Mouse (Mus musculus): ENCODE results near the gene Srarp. TPM values are rescaled to one million over a fixed set of nuclear protein-coding genes. Genes with fewer than 3 reads are reported as not detected.
A peak's percentile ranks its signal among the peaks of the same experiment; 100 is the strongest.

The Srarp gene
- polyA plus RNA-seq, 1 experiment from 2014 or later = 0.39 TPM

- WGBS = 82% methylated on average over 15 of the region's 15 CpGs
- Histone ChIP-seq H3K9me3 (no peaks in the 10 kb centered on the region), H3K27me3 (no peaks in the 10 kb centered on the region)
Measured at GRCm38 (mm10) chr4:141466844-141467580, 31.1 kb upstream of the Srarp start.

GRCm38 (mm10) chr4:141466289-141466795 lies 30.4 kb upstream of the Srarp start:
- H3K4me2 ChIP-seq = no peak overlapping the region
- H3K27ac ChIP-seq (replicated peaks) = no peak overlapping the region
- no peaks in the 10 kb centered on the region for H3K27me3 ChIP-seq
- no peak overlapping the region for H3K9ac ChIP-seq
- H3K4me1 ChIP-seq (replicated peaks) = peaks cover 1% of the 10 kb centered on the region; the same call in 1 of the 2 replicates
- 87% methylated on average over 16 of the region's 16 CpGs for WGBS
- no peak overlapping the region for H3K4me3 ChIP-seq
- no peaks in the 10 kb centered on the region for H3K9me3 ChIP-seq
- no peak for ATAC-seq (ENCODE audit: low FRiP score, low read depth)
- H3K36me3 ChIP-seq = peaks cover 75% of the 10 kb centered on the region

More at GRCm38 (mm10) chr4:141466844-141467580, 31.1 kb upstream of the Srarp start:
- no peak for ATAC-seq (ENCODE audit: low FRiP score, low read depth)
- H3K27ac ChIP-seq (replicated peaks) = no peak overlapping the region
- H3K9ac ChIP-seq = no peak overlapping the region
- H3K4me3 ChIP-seq = no peak overlapping the region
- no peak overlapping the region for H3K4me2 ChIP-seq
- H3K36me3 ChIP-seq = peaks cover 82% of the 10 kb centered on the region
- no peaks in the 10 kb centered on the region for H3K4me1 ChIP-seq (replicated peaks)

GRCm38 (mm10) chr4:141465512-141466288 lies 29.8 kb upstream of the Srarp start:
- H3K4me1 ChIP-seq (replicated peaks) = peaks cover 6% of the 10 kb centered on the region; the same call in 1 of the 2 replicates
- no peak overlapping the region for H3K4me2 ChIP-seq
- H3K27ac ChIP-seq (replicated peaks) = no peak overlapping the region
- H3K9me3 ChIP-seq = no peaks in the 10 kb centered on the region
- 84% methylated on average over 34 of the region's 34 CpGs for WGBS
- peaks cover 68% of the 10 kb centered on the region for H3K36me3 ChIP-seq
- no peak overlapping the region for H3K9ac ChIP-seq
- no peaks in the 10 kb centered on the region for H3K27me3 ChIP-seq
- no peak overlapping the region for H3K4me3 ChIP-seq
- ATAC-seq (ENCODE audit: low FRiP score, low read depth) = no peak

- H3K4me2 ChIP-seq = no peak overlapping the region
- peaks cover 6% of the 10 kb centered on the region; the same call in 1 of the 2 replicates for H3K4me1 ChIP-seq (replicated peaks)
- H3K27ac ChIP-seq (replicated peaks) = no peak overlapping the region
- no peaks in the 10 kb centered on the region for H3K9me3 ChIP-seq
- WGBS = 82% methylated on average over 16 of the region's 16 CpGs
- H3K4me3 ChIP-seq = no peak overlapping the region
- H3K36me3 ChIP-seq = peaks cover 65% of the 10 kb centered on the region
- H3K27me3 ChIP-seq = no peaks in the 10 kb centered on the region
- no peak for ATAC-seq (ENCODE audit: low FRiP score, low read depth)
- H3K9ac ChIP-seq = no peak overlapping the region
Measured at GRCm38 (mm10) chr4:141464722-141465121, 28.8 kb upstream of the Srarp start.

GRCm38 (mm10) chr4:141463472-141463871 lies 27.6 kb upstream of the Srarp start:
- H3K9me3 ChIP-seq = no peaks in the 10 kb centered on the region
- WGBS = 82% methylated on average over 14 of the region's 14 CpGs

GRCm38 (mm10) chr4:141461576-141461975 lies 25.7 kb upstream of the Srarp start:
- peaks cover 37% of the 10 kb centered on the region for H3K36me3 ChIP-seq
- WGBS = 86% methylated on average over 12 of the region's 12 CpGs
- no peaks in the 10 kb centered on the region for H3K9me3 ChIP-seq
- peaks cover 16% of the 10 kb centered on the region for H3K4me1 ChIP-seq (replicated peaks)
- no peak overlapping the region for H3K9ac ChIP-seq
- no peak overlapping the region for H3K27ac ChIP-seq (replicated peaks)
- H3K27me3 ChIP-seq = no peaks in the 10 kb centered on the region
- no peak overlapping the region for H3K4me2 ChIP-seq
- ATAC-seq (ENCODE audit: low FRiP score, low read depth) = no peak
- H3K4me3 ChIP-seq = no peak overlapping the region

More at GRCm38 (mm10) chr4:141463472-141463871, 27.6 kb upstream of the Srarp start:
- Histone ChIP-seq H3K27me3 (no peaks in the 10 kb centered on the region), H3K4me3 (no peak overlapping the region), H3K4me2 (no peak overlapping the region), H3K4me1 (replicated peaks) (peaks cover 10% of the 10 kb centered on the region), H3K9ac (no peak overlapping the region), H3K27ac (replicated peaks) (no peak overlapping the region), H3K36me3 (peaks cover 53% of the 10 kb centered on the region)
- ATAC-seq (ENCODE audit: low FRiP score, low read depth) = no peak

GRCm38 (mm10) chr4:141461088-141461487 lies 25.2 kb upstream of the Srarp start:
- no peak overlapping the region for H3K9ac ChIP-seq
- no peaks in the 10 kb centered on the region for H3K27me3 ChIP-seq

GRCm38 (mm10) chr4:141460481-141460880 lies 24.6 kb upstream of the Srarp start:
- H3K27me3 ChIP-seq = no peaks in the 10 kb centered on the region
- ATAC-seq (ENCODE audit: low FRiP score, low read depth) = no peak
- no peak overlapping the region for H3K4me2 ChIP-seq
- H3K36me3 ChIP-seq = peaks cover 26% of the 10 kb centered on the region
- 92% methylated on average over 4 of the region's 4 CpGs for WGBS
- H3K4me3 ChIP-seq = no peak overlapping the region
- H3K4me1 ChIP-seq (replicated peaks) = peaks cover 16% of the 10 kb centered on the region
- H3K9me3 ChIP-seq = no peaks in the 10 kb centered on the region
- no peak overlapping the region for H3K9ac ChIP-seq
- no peak overlapping the region for H3K27ac ChIP-seq (replicated peaks)

More at GRCm38 (mm10) chr4:141461088-141461487, 25.2 kb upstream of the Srarp start:
- H3K4me2 ChIP-seq = no peak overlapping the region
- peaks cover 33% of the 10 kb centered on the region for H3K36me3 ChIP-seq
- H3K4me1 ChIP-seq (replicated peaks) = peaks cover 16% of the 10 kb centered on the region
- H3K27ac ChIP-seq (replicated peaks) = no peak overlapping the region
- 36% methylated on average over 12 of the region's 12 CpGs for WGBS
- no peak for ATAC-seq (ENCODE audit: low FRiP score, low read depth)
- H3K9me3 ChIP-seq = no peaks in the 10 kb centered on the region
- H3K4me3 ChIP-seq = no peak overlapping the region

- H3K27me3 ChIP-seq = no peaks in the 10 kb centered on the region
- peaks cover 19% of the 10 kb centered on the region for H3K36me3 ChIP-seq
- H3K4me2 ChIP-seq = no peak overlapping the region
- H3K27ac ChIP-seq (replicated peaks) = no peak overlapping the region
- H3K4me3 ChIP-seq = no peak overlapping the region
- H3K4me1 ChIP-seq (replicated peaks) = peaks cover 16% of the 10 kb centered on the region
- no peak for ATAC-seq (ENCODE audit: low FRiP score, low read depth)
- WGBS = 86% methylated on average over 9 of the region's 9 CpGs
- no peaks in the 10 kb centered on the region for H3K9me3 ChIP-seq
- no peak overlapping the region for H3K9ac ChIP-seq
Measured at GRCm38 (mm10) chr4:141459766-141460165, 23.9 kb upstream of the Srarp start.

GRCm38 (mm10) chr4:141458888-141459287 lies 23.0 kb upstream of the Srarp start:
- Histone ChIP-seq H3K27ac (replicated peaks) (no peak overlapping the region), H3K4me1 (replicated peaks) (peaks cover 19% of the 10 kb centered on the region), H3K4me2 (no peak overlapping the region), H3K9ac (no peak overlapping the region), H3K9me3 (no peaks in the 10 kb centered on the region), H3K4me3 (no peak overlapping the region), H3K27me3 (no peaks in the 10 kb centered on the region), H3K36me3 (peaks cover 11% of the 10 kb centered on the region)
- no peak for ATAC-seq (ENCODE audit: low FRiP score, low read depth)
- 60% methylated on average over 3 of the region's 3 CpGs for WGBS

GRCm38 (mm10) chr4:141458236-141458635 lies 22.3 kb upstream of the Srarp start:
- WGBS = 10% methylated on average over 7 of the region's 7 CpGs
- H3K9me3 ChIP-seq = no peaks in the 10 kb centered on the region
- 0 out of 2 replicates have a peak overlapping the region, but pooled peaks have one; percentile 21 for H3K27ac ChIP-seq (replicated peaks)
- H3K4me1 ChIP-seq (replicated peaks) = peaks cover 19% of the 10 kb centered on the region
- no peaks in the 10 kb centered on the region for H3K27me3 ChIP-seq
- H3K36me3 ChIP-seq = peaks cover 4% of the 10 kb centered on the region
- H3K9ac ChIP-seq = no peak overlapping the region
- no peak overlapping the region for H3K4me2 ChIP-seq
- no peak for ATAC-seq (ENCODE audit: low FRiP score, low read depth)
- no peak overlapping the region for H3K4me3 ChIP-seq

Measured in hindbrain, embryonic 15.5 days (tissue).